Mouse (Mus musculus): Measurements from ENCODE around the gene Acadm. TPM values are rescaled to one million over a fixed set of nuclear protein-coding genes. Genes with fewer than 3 reads are reported as not detected.

The Acadm gene
- polyA plus RNA-seq, 2 experiments, result 65.3 to 78.2 TPM

- no peak overlapping the region for H3K4me3 ChIP-seq (replicated peaks; ENCODE audit: low read length)
- TF ChIP-seq POLR2A (IDR thresholded peaks at IDR 0.05; ENCODE audit: borderline replicate concordance, extremely low read depth, insufficient read depth, insufficient read length), result no peak
- no peaks in the 10 kb centered on the region for H3K36me3 ChIP-seq (ENCODE audit: control insufficient read depth, insufficient read depth, low read length)
- DNase-seq (ENCODE audit: low spot score) (no peak), ATAC-seq (ENCODE audit: low FRiP score, low read depth) (no peak)
- H3K4me1 ChIP-seq (ENCODE audit: control insufficient read depth, insufficient read depth, low read length), result no peaks in the 10 kb centered on the region
- WGBS, result 68% methylated on average over 6 of the region's 6 CpGs
- H3K27ac ChIP-seq (replicated peaks; ENCODE audit: low read depth, low read length), result no peak overlapping the region
- no peak overlapping the region for H3K9ac ChIP-seq (ENCODE audit: low read depth, low read length, severe bottlenecking)
- no peaks in the 10 kb centered on the region for H3K27me3 ChIP-seq (ENCODE audit: control insufficient read depth, insufficient read depth, low read length)
- no peak overlapping the region for H3K4me2 ChIP-seq (replicated peaks; ENCODE audit: low read depth, low read length, severe bottlenecking)
- no peaks in the 10 kb centered on the region for H3K9me3 ChIP-seq (ENCODE audit: control insufficient read depth, low read length)
Measured at GRCm38 (mm10) chr3:153961632-153962389, 17.4 kb upstream of the Acadm start.

- Histone ChIP-seq H3K9ac (ENCODE audit: low read depth, low read length, severe bottlenecking) (no peak overlapping the region), H3K27ac (replicated peaks; ENCODE audit: low read depth, low read length) (no peak overlapping the region), H3K27me3 (ENCODE audit: control insufficient read depth, insufficient read depth, low read length) (no peaks in the 10 kb centered on the region), H3K4me1 (ENCODE audit: control insufficient read depth, insufficient read depth, low read length) (no peaks in the 10 kb centered on the region), H3K36me3 (ENCODE audit: control insufficient read depth, insufficient read depth, low read length) (no peaks in the 10 kb centered on the region), H3K4me3 (replicated peaks; ENCODE audit: low read length) (no peak overlapping the region), H3K4me2 (replicated peaks; ENCODE audit: low read depth, low read length, severe bottlenecking) (no peak overlapping the region), H3K9me3 (ENCODE audit: control insufficient read depth, low read length) (no peaks in the 10 kb centered on the region)
- TF ChIP-seq POLR2A (IDR thresholded peaks at IDR 0.05; ENCODE audit: borderline replicate concordance, extremely low read depth, insufficient read depth, insufficient read length), result no peak
- no peak for DNase-seq (ENCODE audit: low spot score)
- WGBS, result 70% methylated on average over 2 of the region's 2 CpGs
- ATAC-seq (ENCODE audit: low FRiP score, low read depth), result no peak
Measured at GRCm38 (mm10) chr3:153960884-153961283, 16.5 kb upstream of the Acadm start.

GRCm38 (mm10) chr3:153959731-153960207, 15.3 kb upstream of the Acadm start:
- no peak for TF ChIP-seq POLR2A (IDR thresholded peaks at IDR 0.05; ENCODE audit: borderline replicate concordance, extremely low read depth, insufficient read depth, insufficient read length)
- WGBS, result 86% methylated on average over 9 of the region's 9 CpGs
- H3K4me1 ChIP-seq (ENCODE audit: control insufficient read depth, insufficient read depth, low read length), result no peaks in the 10 kb centered on the region
- DNase-seq (ENCODE audit: low spot score), result no peak
- H3K36me3 ChIP-seq (ENCODE audit: control insufficient read depth, insufficient read depth, low read length), result no peaks in the 10 kb centered on the region
- H3K4me3 ChIP-seq (replicated peaks; ENCODE audit: low read length), result no peak overlapping the region
- ATAC-seq (ENCODE audit: low FRiP score, low read depth), result no peak
- no peak overlapping the region for H3K9ac ChIP-seq (ENCODE audit: low read depth, low read length, severe bottlenecking)
- no peak overlapping the region for H3K4me2 ChIP-seq (replicated peaks; ENCODE audit: low read depth, low read length, severe bottlenecking)
- no peak overlapping the region for H3K27ac ChIP-seq (replicated peaks; ENCODE audit: low read depth, low read length)
- H3K9me3 ChIP-seq (ENCODE audit: control insufficient read depth, low read length), result no peaks in the 10 kb centered on the region
- H3K27me3 ChIP-seq (ENCODE audit: control insufficient read depth, insufficient read depth, low read length), result no peaks in the 10 kb centered on the region

DNA sequence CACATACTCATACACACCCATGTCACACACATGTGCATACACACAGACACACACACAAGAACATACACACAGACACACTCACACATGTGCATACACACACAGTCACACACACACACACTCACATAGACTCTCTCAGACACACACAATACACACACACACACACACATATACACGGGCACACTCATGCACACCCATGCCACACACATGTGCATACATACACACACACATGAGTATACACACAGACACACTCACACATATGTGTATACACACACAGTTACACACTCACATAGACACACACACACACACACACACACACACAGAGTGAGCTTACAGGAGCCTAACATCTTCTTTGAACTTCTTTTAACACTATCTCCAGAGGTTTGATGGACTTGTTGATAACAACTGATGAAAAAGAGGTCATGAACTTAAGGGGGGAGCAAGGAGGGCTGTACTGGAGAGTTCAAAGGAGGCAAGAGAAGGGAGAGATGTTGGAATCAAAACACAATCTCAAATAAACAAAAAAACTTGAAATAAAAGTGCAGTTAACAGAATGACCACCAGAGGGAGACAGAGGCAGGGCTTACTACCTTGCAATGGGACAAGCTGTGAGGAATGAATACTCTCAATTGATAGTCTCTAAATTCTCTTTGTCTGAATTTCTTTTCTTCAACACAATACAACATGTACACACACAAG, 14.8 kb upstream of the Acadm start:
- Histone ChIP-seq H3K36me3 (ENCODE audit: control insufficient read depth, insufficient read depth, low read length) (no peaks in the 10 kb centered on the region), H3K4me1 (ENCODE audit: control insufficient read depth, insufficient read depth, low read length) (no peaks in the 10 kb centered on the region), H3K4me3 (replicated peaks; ENCODE audit: low read length) (no peak overlapping the region), H3K4me2 (replicated peaks; ENCODE audit: low read depth, low read length, severe bottlenecking) (no peak overlapping the region), H3K27me3 (ENCODE audit: control insufficient read depth, insufficient read depth, low read length) (no peaks in the 10 kb centered on the region), H3K9ac (ENCODE audit: low read depth, low read length, severe bottlenecking) (no peak overlapping the region), H3K9me3 (ENCODE audit: control insufficient read depth, low read length) (no peaks in the 10 kb centered on the region), H3K27ac (replicated peaks; ENCODE audit: low read depth, low read length) (no peak overlapping the region)
- ATAC-seq (ENCODE audit: low FRiP score, low read depth) (no peak), DNase-seq (ENCODE audit: low spot score) (peak; percentile 54)
- TF ChIP-seq POLR2A (IDR thresholded peaks at IDR 0.05; ENCODE audit: borderline replicate concordance, extremely low read depth, insufficient read depth, insufficient read length), result no peak
- 95% methylated on average over 1 of the region's 1 CpGs for WGBS

GRCm38 (mm10) chr3:153957916-153958315, 13.5 kb upstream of the Acadm start:
- ATAC-seq (ENCODE audit: low FRiP score, low read depth), result no peak
- H3K9me3 ChIP-seq (ENCODE audit: control insufficient read depth, low read length), result no peaks in the 10 kb centered on the region
- 82% methylated on average over 5 of the region's 5 CpGs for WGBS
- H3K4me1 ChIP-seq (ENCODE audit: control insufficient read depth, insufficient read depth, low read length), result no peaks in the 10 kb centered on the region
- no peaks in the 10 kb centered on the region for H3K27me3 ChIP-seq (ENCODE audit: control insufficient read depth, insufficient read depth, low read length)
- TF ChIP-seq POLR2A (IDR thresholded peaks at IDR 0.05; ENCODE audit: borderline replicate concordance, extremely low read depth, insufficient read depth, insufficient read length), result no peak
- DNase-seq (ENCODE audit: low spot score), result no peak
- H3K9ac ChIP-seq (ENCODE audit: low read depth, low read length, severe bottlenecking), result no peak overlapping the region
- H3K36me3 ChIP-seq (ENCODE audit: control insufficient read depth, insufficient read depth, low read length), result no peaks in the 10 kb centered on the region
- no peak overlapping the region for H3K4me2 ChIP-seq (replicated peaks; ENCODE audit: low read depth, low read length, severe bottlenecking)
- H3K4me3 ChIP-seq (replicated peaks; ENCODE audit: low read length), result no peak overlapping the region
- no peak overlapping the region for H3K27ac ChIP-seq (replicated peaks; ENCODE audit: low read depth, low read length)
